Mouse (Mus musculus): ENCODE data around the gene Atp9a.

DNA sequence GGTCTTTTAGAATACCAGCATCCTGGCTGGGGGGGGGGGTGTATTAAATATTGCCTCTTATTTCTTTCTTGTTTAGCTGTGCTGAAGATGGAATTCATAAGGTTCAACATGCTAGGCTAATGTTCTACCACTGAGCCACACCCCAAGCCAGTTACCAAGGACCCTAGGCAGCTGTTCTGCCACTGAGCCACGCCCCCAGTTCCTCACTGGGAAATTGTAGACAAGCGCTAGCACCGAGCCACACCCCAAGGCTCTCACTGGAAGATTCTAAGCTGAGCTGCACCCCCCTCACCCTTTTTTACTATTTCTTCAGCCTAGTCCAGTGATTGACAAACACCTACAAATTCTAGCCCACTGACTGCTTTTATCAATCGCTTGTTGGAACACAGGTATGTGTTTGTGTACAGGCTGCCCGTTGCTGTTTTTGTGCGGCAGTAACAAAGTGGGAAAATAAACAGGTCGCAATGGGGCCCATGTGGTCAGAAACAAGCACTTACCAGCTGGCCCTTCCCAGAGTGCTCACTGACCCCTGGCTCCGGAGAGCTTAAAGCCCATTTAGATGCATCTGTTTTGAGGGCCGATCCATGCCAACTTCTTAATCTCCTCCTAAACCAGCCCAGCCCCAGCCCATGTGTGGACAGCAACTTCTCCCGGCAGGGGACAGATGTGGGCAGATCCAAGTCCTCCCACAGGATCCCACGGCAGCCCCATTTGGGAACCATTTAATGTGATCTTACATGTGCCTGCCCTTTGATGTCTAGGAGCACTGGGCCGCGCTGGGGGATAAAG, 128.9 kb downstream of the Atp9a start:
- TF ChIP-seq CTCF (IDR thresholded peaks at IDR 0.05; ENCODE audit: low read depth): no peak
- TF ChIP-seq EP300 (IDR thresholded peaks at IDR 0.05; ENCODE audit: low read depth): no peak

Measured in liver, embryonic 14.5 days (tissue).